Mouse (Mus musculus) thymus, adult 2 months (tissue): ENCODE results near the gene Mavs.

Experiments
- CTCF ChIP-seq: fragments of 200-500 bp; IDR thresholded peaks from 2 replicates; pipeline ENCODE4 v1.5.1; 2012; ENCODE audit warnings: mild to moderate bottlenecking, control low read depth, low read length, moderate library complexity, borderline replicate concordance; ENCODE audit not compliant: control insufficient read depth, poor library complexity, insufficient read depth; ENCODE audit errors: extremely low read depth
- POLR2A ChIP-seq: fragments of 200-500 bp; IDR thresholded peaks from 2 replicates; pipeline ENCODE4 v1.6.1; 2012; ENCODE audit warnings: mild to moderate bottlenecking, low read length, control low read depth, moderate library complexity; ENCODE audit not compliant: control insufficient read depth, poor library complexity, insufficient read depth; ENCODE audit errors: extremely low read depth

DNA sequence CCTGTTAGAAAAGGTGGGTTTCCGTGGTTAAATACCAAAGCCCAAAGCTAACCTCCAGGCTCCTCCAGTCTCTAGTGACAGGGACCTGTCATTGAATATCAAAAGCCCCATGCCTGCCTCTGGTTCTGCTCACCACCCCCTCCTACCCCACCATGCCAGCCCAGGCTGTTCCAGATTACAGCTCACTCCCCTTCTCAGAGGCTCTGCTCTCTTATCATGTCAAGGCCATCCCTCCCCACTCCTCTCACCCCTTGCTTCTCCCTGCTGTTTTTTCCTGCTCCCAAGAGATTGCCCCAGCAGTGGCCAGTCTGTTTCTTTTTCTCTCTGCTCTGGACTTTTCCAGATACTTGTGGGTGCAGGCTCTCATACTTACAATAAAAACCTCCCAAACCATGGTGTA, 10.3 kb upstream of the Mavs start:
- TF ChIP-seq POLR2A (no peak), CTCF (no peak)
